Mouse (Mus musculus) telencephalon, adult 2 months (tissue): ENCODE data around the gene Zfp740.

Source experiments
- DNase-seq: peaks from one replicate; pipeline ENCODE4 v3.0.0-alpha.2; 2011; ENCODE audit warnings: low read depth, low spot score

The Zfp740 gene

DNA sequence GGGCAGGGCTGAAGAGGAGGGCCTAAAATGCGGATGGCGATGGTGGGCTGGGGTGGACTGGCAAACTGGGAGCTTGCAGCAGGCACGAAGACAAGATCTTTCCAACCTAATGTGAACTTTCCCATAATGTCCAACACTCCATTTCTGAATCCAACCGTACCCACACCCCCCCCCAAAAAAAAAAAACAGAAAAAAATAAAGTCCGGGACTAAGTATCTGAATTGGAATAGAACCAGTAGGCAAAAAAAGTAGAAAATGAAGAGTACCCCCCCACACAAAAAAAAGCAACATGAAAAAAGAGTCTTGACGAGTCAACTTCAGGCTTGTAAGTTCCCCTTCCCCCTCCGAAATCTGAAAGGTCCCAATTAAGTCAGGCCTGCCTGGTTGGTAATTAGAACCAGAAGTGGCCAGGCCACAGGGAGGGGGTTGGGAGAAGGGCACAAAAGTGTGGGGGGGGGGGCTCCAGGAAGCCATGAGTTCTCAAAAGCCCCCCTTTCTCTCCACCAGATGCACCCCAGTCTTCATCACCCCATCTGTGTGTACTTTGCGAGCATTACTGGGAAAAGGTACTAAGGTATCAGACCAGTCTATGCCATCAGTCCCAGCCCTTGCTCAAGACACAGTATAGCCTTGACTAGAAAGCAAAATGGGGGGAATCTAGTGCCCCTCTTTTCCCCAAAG, 45.2 kb downstream of the Zfp740 start:
- no peak for DNase-seq

DNA sequence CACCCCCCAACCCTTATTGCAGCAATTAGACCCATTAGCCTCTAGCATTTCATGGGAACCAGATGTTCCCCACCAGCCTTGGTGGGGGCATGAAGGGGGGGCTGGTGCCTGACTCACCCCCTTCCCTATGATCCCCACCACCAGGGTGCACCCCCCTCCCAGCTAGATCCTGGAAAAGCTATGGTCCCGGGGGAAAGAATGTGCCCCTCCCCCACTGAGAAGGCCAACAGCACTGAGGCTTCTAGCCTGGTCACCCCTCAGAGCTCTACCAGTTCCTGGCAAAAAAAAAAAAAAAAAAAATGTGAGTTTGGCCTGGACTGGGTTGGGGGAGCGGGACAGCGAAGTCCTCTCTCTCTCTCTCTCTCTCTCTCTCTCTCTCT, 45.8 kb downstream of the Zfp740 start:
- no peak for DNase-seq

DNA sequence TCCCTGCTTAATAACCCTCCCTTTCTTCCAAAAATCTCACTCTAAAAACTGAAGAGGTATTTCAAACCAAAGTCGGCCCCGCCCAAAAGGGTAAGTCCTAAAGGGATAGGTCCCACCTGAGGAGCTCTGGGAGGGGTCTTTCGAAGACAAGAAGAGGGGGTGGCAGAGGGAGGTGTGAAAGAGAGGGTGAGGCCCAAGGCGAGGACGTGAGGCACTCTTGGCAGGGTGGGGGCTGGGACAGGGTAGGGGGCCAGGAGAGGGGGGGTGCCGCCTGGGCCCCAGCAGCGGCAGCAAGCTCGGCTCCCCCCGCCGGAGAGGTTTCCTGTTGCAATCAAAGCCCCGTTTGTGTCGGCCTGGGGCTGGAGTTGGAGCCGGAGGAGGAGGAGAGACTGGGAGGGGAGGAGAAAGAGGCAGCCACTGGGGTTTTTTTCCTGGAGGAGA, 46.2 kb downstream of the Zfp740 start:
- DNase-seq: no peak

DNA sequence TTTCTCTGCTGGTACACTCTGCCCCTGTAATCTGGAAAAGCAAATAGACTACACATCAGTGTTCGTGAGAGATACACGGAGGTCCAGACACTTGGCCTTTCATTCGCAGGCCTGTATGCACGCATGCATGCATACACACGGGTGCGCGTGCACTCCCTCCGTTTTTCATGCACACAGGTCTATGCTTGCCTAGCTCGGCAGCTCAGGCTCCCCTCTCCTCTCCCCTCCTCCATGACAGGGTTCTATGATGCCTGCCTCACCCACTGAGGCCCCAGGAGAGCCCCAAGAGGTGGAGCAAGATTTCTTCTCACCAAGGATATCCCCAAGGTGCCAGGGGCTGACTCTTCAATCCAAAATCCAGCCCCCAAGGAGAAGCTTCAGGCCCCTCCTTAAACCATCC, 46.9 kb downstream of the Zfp740 start:
- no peak for DNase-seq

DNA sequence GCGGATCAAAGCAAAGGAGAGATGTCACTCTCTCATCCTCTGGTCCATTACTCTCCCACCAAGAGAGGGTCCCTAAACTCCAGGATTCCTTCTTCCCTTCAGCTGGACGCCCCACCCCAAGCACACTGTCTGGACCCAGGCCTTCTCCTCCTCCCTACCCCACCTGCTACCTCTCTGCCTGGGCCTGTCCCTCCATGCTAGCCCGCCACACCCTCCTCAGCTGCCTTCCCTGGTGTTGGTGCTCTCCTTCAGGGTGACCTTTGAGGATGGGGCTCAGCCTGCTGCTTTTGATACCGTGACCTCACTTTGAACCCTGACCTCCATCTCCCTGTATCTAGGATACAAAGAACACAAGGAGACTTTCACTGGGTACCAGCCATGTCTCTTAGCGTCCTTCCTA, 47.5 kb downstream of the Zfp740 start:
- DNase-seq: no peak

DNA sequence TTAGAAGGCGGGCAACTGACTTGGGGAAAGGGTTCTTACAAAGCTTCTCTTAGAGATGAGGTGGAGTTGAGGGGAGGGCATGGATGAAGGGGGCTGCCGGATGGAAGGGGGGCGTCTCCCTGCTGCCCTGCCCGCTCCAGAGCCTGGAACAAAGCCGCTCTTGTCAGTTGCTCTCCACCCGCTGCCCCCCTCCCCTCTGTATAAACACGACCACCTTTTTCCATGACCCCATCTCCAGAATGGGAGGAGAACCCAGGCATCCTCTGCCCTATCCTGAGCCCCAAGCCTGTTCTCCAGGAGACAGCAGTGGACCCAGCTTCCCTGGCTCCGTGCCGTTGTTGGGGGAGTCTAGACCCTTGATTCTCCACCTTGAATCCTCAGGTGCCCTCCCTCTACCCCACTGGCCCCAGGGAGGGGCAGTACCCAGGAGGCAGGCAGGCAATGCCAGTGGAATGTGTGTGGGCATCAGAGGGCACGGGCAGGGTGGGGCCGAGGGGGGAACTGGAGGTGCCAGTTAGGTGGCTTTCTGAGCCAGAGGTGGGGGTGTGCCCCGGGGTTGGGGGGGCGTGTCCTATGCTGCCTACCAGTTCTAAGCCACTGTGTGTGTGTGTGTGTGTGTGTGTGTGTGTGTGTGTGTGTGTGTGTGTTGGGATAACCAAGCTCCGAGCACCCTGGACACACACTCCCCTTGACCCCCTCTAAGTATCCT, 52.7 kb downstream of the Zfp740 start:
- no peak for DNase-seq

DNA sequence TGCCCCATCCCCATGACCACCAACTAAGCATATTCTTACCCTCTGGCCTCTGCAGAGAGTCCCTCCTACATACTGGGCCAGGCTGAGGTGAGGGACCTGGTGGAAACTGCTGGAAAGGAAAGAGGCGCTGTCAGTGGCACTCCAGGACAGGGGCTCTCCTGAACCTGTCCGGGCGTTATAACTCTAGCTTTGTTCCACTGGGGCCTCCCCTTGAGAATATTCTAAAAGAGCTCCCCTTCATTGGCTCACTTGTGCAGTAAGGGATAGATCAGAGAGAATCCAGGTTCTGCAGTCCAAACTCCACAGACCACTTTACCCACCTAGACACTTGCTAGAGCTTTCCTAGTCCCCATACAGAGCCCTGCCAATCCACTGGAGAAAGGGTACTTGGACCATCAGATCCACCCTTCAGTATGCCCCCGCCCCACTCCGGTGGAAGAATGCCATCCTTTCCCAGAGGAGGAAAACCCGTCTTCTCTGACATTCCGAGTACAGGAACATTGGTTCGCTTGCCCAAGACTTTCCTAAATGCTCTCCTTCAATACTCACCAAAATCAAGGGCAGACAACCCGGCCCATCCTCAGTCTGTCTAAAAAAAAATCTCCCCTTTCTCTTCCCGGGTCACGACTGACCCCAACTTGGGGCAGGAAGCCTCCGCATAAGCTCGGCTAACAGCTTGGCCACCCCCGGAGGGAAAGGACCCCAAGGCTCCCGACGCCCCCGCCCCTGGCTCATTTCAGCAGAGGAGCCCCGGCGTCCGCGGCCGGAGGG, 53.6 kb downstream of the Zfp740 start:
- DNase-seq: no peak

DNA sequence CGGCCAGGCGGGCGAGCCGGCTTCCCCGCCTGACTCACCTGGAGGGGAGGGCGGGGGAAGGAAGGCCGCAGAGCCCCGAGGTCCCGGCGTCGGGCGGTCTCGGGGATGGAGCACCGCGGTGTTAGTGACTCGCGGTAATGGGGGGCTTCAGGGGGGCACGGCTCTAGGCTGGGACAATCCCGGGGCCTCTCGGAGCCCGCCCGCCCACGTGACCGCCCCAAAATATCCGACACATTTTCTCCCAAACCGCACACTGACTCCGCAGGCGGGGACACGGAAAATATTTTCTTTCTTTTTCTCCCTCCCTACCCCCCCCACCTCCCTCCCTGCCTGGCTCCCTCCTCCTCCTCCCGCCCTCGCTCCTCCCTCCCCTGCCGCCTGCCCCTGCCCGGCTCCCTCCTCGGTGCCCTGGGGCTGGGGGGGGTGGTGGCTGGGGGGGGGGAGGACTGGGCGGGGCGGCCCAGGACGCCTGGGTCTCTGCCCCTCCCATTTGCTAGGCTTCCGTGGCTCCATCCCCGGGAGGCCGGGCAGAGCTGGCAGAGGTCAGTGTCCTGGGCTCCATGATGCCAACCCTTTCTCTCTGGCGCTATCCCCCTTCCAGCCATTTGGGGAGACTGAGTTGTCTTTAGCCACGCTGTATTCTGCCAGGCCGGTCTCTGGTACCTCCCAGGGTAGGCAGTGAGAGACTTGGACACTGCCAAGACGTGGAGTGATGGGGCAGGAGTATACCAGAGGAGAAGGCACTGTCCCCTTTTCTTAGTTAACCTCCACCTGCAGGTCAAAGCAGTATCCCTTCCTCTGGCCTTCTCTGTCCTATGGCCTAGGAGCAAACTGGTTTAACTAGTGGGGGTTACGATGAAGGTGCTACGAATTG, 54.4 kb downstream of the Zfp740 start, which contains the start of gene Rarg:
Gene Rarg, minus strand, starts transcription at position 316 of the 874 bp plus-strand sequence.
- no peak for DNase-seq

DNA sequence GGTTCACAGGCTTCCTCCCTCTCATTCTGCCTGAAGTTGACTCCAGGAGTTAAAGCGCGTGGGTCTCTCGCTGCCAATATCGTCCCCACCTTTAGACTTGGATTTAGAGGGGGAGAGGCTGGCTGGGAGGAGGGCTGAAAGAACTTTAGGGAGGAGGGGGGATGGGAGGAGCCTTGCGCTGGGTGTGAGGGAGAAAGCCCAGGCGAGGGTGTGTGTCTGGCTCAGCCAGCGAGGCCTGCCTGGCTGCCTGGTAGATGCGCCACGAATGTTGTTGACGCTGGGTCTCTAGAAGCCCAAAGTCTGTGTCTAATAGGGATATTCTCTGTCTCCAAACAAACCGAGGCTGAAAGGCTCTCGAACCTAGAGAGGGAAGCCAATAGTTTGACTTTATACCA, 55.0 kb downstream of the Zfp740 start:
- DNase-seq: no peak

DNA sequence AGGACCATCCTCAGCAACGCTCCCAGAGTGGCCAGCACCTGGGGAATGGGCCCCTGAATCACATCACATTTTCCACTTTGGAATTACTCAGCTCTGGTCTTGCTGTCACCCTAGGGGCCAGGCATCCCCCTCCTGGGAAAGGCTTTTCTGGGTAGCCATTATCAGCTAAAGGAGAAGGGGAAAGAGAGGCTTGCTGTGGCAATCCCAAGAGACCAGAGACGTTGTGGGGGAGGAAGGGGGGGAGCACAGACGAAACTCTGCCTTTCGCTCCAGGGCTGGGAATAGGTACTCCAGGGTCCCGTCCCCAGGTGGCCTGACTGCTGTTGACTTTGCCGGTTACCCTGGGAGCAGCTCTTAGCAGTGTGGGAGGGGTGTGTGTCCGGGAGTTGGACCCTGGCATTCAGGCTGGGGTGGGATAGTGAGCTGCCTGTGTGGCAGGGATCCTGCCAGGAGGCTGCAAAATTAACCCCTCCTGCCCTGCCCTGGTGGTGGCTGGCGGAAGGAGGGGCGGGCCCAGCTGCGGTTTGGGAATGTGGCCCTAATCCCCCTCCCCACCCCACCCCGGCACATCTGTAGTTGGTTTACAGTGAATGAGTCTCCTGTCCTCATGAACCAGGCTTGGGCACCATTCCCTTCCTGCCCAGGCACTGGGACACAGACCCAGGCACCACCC, 55.7 kb downstream of the Zfp740 start:
- no peak for DNase-seq

DNA sequence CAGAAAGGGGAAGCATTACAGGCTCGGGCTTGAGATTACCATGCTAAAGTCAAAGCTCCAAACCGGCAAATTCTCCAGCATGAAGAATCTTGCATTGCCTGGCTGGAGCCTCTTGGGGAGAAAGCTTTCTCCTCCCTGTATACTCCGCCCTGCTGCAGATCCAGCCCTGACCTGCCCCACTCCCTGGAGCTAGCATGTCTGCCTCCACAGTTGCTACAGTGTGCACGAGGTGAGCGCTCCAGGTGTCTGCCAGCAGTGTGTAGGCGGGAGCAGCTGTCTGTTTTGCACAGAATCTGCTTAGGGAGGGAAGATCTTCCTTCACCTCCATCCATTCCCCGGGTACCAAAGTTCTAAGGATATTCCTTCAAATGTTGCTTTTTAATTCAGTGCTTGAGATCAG, 59.5 kb downstream of the Zfp740 start:
- DNase-seq: no peak

DNA sequence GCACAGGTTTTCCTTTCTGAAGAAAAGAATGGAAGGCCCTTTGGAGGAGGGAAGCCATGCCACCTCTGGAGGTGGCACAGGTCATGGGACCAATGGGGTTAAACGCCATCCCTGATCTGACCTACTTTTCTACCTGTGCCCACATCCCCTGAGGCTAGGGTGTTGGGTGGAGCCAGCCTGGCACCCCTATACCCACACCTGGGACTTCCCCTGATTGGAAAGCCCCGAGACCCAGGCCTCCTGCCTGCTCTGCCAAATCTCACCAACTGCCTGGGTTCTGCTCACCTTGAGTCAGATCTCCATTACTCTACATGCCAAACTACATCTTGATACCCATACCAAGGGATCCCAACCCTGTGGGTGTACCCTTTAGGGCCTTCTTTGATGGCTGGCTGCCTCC, 60.0 kb downstream of the Zfp740 start:
- DNase-seq: no peak
